Mouse (Mus musculus): ENCODE measurements around the gene Git2. TPM values are rescaled to one million over a fixed set of nuclear protein-coding genes. Genes with fewer than 3 reads are reported as not detected.

Git2 gene
- total and polyA plus RNA-seq, 3 experiments, result 24.0 to 71.7 (median 64.9) TPM

GRCm38 (mm10) chr5:114743697-114744090 is 31.6 kb downstream of the Git2 start:
- Histone ChIP-seq H3K79me2 (ENCODE audit: control insufficient read depth, insufficient read depth, low read length, poor library complexity) (no peaks in the 10 kb centered on the region), H3K36me3 (ENCODE audit: control insufficient read depth in 1 of 2, insufficient read depth in 2 of 2, low read length in 2 of 2) (peaks cover 0 to 18% of the 10 kb centered on the region in 2 experiments; a peak in 3 of 4 replicates), H3K9ac (ENCODE audit: control insufficient read depth, low read depth, low read length, poor library complexity, severe bottlenecking) (no peak overlapping the region), H3K4me3 (ENCODE audit: control insufficient read depth in 1 of 2, insufficient read depth in 1 of 2, low read depth in 2 of 2, low read length in 2 of 2) (no peak overlapping the region), H3K27me3 (ENCODE audit: control insufficient read depth in 1 of 2, insufficient read depth in 2 of 2, low read length in 2 of 2) (no peaks in the 10 kb centered on the region), H3K4me1 (ENCODE audit: control insufficient read depth in 1 of 2, insufficient read depth in 2 of 2, low read length in 2 of 2) (no peaks in the 10 kb centered on the region), H3K27ac (ENCODE audit: control insufficient read depth, low read depth, low read length) (no peak overlapping the region), H3K9me3 (replicated peaks; ENCODE audit: insufficient read depth, low read length) (no peaks in the 10 kb centered on the region)
- no peak for DNase-seq (ENCODE audit: low read depth, low spot score)
- no peak for TF ChIP-seq MAFK (IDR thresholded peaks at IDR 0.05; ENCODE audit: borderline replicate concordance, low read depth, low read length)
- TF ChIP-seq POLR2A (IDR thresholded peaks at IDR 0.05; ENCODE audit: control insufficient read depth in 1 of 2, insufficient read depth in 1 of 2, low read depth in 1 of 2, low read length in 2 of 2, poor library complexity in 1 of 2), result no peak
- TF ChIP-seq RAD21 (IDR thresholded peaks at IDR 0.05; ENCODE audit: low read depth, low read length), result no peak
- no peak for TF ChIP-seq CTCF (IDR thresholded peaks at IDR 0.05 in 2 of 3, conservative IDR thresholded peaks at IDR 0.05 in 1 of 3; ENCODE audit: control insufficient read depth in 1 of 3, insufficient read depth in 1 of 3, low read depth in 2 of 3, low read length in 3 of 3, poor library complexity in 1 of 3, severe bottlenecking in 1 of 3)
- TF ChIP-seq USF2 (IDR thresholded peaks at IDR 0.05; ENCODE audit: borderline replicate concordance in 1 of 2, insufficient read depth in 1 of 2, low read depth in 1 of 2, low read length in 2 of 2), result no peak

GRCm38 (mm10) chr5:114742998-114743696 is 32.2 kb downstream of the Git2 start:
- Histone ChIP-seq H3K36me3 (ENCODE audit: control insufficient read depth in 1 of 2, insufficient read depth in 2 of 2, low read length in 2 of 2) (peaks cover 0 to 18% of the 10 kb centered on the region in 2 experiments; a peak in 3 of 4 replicates), H3K4me1 (ENCODE audit: control insufficient read depth in 1 of 2, insufficient read depth in 2 of 2, low read length in 2 of 2) (no peaks in the 10 kb centered on the region), H3K27ac (ENCODE audit: control insufficient read depth, low read depth, low read length) (no peak overlapping the region), H3K9ac (ENCODE audit: control insufficient read depth, low read depth, low read length, poor library complexity, severe bottlenecking) (no peak overlapping the region), H3K9me3 (replicated peaks; ENCODE audit: insufficient read depth, low read length) (no peaks in the 10 kb centered on the region), H3K27me3 (ENCODE audit: control insufficient read depth in 1 of 2, insufficient read depth in 2 of 2, low read length in 2 of 2) (no peaks in the 10 kb centered on the region), H3K4me3 (ENCODE audit: control insufficient read depth in 1 of 2, insufficient read depth in 1 of 2, low read depth in 2 of 2, low read length in 2 of 2) (no peak overlapping the region), H3K79me2 (ENCODE audit: control insufficient read depth, insufficient read depth, low read length, poor library complexity) (no peaks in the 10 kb centered on the region)
- DNase-seq (ENCODE audit: low read depth, low spot score), result no peak
- TF ChIP-seq SMC3 (IDR thresholded peaks at IDR 0.05; ENCODE audit: low read depth, low read length) (no peak), POLR2AphosphoS5 (IDR thresholded peaks at IDR 0.05; ENCODE audit: borderline replicate concordance, low read depth, low read length) (no peak), ETS1 (IDR thresholded peaks at IDR 0.05; ENCODE audit: low read depth, low read length) (no peak)

GRCm38 (mm10) chr5:114742572-114742971 is 32.7 kb downstream of the Git2 start:
- Histone ChIP-seq H3K27me3 (ENCODE audit: control insufficient read depth in 1 of 2, insufficient read depth in 2 of 2, low read length in 2 of 2) (no peaks in the 10 kb centered on the region), H3K27ac (ENCODE audit: control insufficient read depth, low read depth, low read length) (no peak overlapping the region), H3K4me1 (ENCODE audit: control insufficient read depth in 1 of 2, insufficient read depth in 2 of 2, low read length in 2 of 2) (no peaks in the 10 kb centered on the region), H3K4me3 (ENCODE audit: control insufficient read depth in 1 of 2, insufficient read depth in 1 of 2, low read depth in 2 of 2, low read length in 2 of 2) (no peak overlapping the region), H3K9me3 (replicated peaks; ENCODE audit: insufficient read depth, low read length) (no peaks in the 10 kb centered on the region), H3K36me3 (ENCODE audit: control insufficient read depth in 1 of 2, insufficient read depth in 2 of 2, low read length in 2 of 2) (peaks cover 0 to 16% of the 10 kb centered on the region in 2 experiments; a peak in 3 of 4 replicates), H3K9ac (ENCODE audit: control insufficient read depth, low read depth, low read length, poor library complexity, severe bottlenecking) (no peak overlapping the region), H3K79me2 (ENCODE audit: control insufficient read depth, insufficient read depth, low read length, poor library complexity) (no peaks in the 10 kb centered on the region)
- TF ChIP-seq TCF12 (IDR thresholded peaks at IDR 0.05; ENCODE audit: low read depth, low read length) (no peak), NELFE (IDR thresholded peaks at IDR 0.05; ENCODE audit: low read depth, low read length) (no peak)
- no peak for DNase-seq (ENCODE audit: low read depth, low spot score)
